Comparison of ENCODE assay signal across 20 mouse cellular contexts in genomic region chr8:103370394-103370793, GRCm38 (mm10).
DNase-seq lines count a peak whose midpoint lies in the region; ATAC-seq and TF ChIP-seq lines count a peak whose summit lies in the region.
"Had no signal": no experiment of that assay in that cellular context is flagged by ENCODE, and none has a peak within 500 bp of the region (broad histone marks: within the 10 kb centered on the region; RNA-seq: fewer than 3 reads in every experiment).

No protein-coding gene starts in this region.

- H3K9me3 ChIP-seq in kidney, embryonic 15.5 days (replicated peaks) = no peaks in the 10 kb centered on the region
- H3K9me3 ChIP-seq: embryonic facial prominence, embryonic 15.5 days; forebrain, embryonic 10.5 days; heart, embryonic 12.5 days; hindbrain, embryonic 10.5 days; hindbrain, embryonic 15.5 days had no signal

- H3K27ac ChIP-seq in kidney, embryonic 15.5 days = no peak overlapping the region
- H3K27ac ChIP-seq: embryonic facial prominence, embryonic 15.5 days; forebrain, embryonic 10.5 days; gastrocnemius, adult 2 months; hindbrain, embryonic 10.5 days; hindbrain, embryonic 15.5 days had no signal

- no peak for TF ChIP-seq CTCF in lung, adult 2 months (IDR thresholded peaks at IDR 0.05; ENCODE audit: insufficient read depth, low read length)

- no peak overlapping the region for H3K4me2 ChIP-seq in kidney, embryonic 15.5 days
- H3K4me2 ChIP-seq: embryonic facial prominence, embryonic 15.5 days; heart, embryonic 12.5 days; hindbrain, embryonic 15.5 days had no signal

- H3K4me1 ChIP-seq in kidney, embryonic 15.5 days = peaks cover 3% of the 10 kb centered on the region; the same call in 1 of the 2 replicates
- H3K4me1 ChIP-seq in lung, adult 2 months (ENCODE audit: control insufficient read depth, insufficient read depth, low read length) = no peaks in the 10 kb centered on the region
- H3K4me1 ChIP-seq: hindbrain, embryonic 15.5 days had no signal

- no peaks in the 10 kb centered on the region for H3K27me3 ChIP-seq in kidney, embryonic 15.5 days
- H3K27me3 ChIP-seq: embryonic facial prominence, embryonic 15.5 days; heart, embryonic 12.5 days; hindbrain, embryonic 15.5 days; Patski had no signal

- no peaks in the 10 kb centered on the region for H3K36me3 ChIP-seq in kidney, embryonic 15.5 days
- H3K36me3 ChIP-seq: embryonic facial prominence, embryonic 15.5 days; forebrain, embryonic 10.5 days; heart, embryonic 12.5 days; hindbrain, embryonic 10.5 days; hindbrain, embryonic 15.5 days had no signal

- WGBS in kidney, embryonic 15.5 days = 24% methylated on average over 2 of the region's 2 CpGs
- 33% methylated on average over 2 of the region's 2 CpGs for WGBS in lung, adult 2 months

- no peak overlapping the region for H3K9ac ChIP-seq in kidney, embryonic 15.5 days
- H3K9ac ChIP-seq: embryonic facial prominence, embryonic 15.5 days; heart, embryonic 12.5 days; hindbrain, embryonic 15.5 days had no signal

- TF ChIP-seq POLR2A in lung, adult 2 months (IDR thresholded peaks at IDR 0.05; ENCODE audit: borderline replicate concordance, extremely low read depth, low read depth, low read length) = no peak

- ATAC-seq in kidney, embryonic 15.5 days (replicated peaks; ENCODE audit: low FRiP score) = peak; percentile 18; the same call in 1 of the 2 replicates
- ATAC-seq: activated CD4-positive, CD25-positive, alpha-beta regulatory T cell, adult 4 months; forebrain, embryonic 14.5 days; Patski had no signal

- H3K4me3 ChIP-seq in kidney, embryonic 15.5 days (replicated peaks) = no peak overlapping the region
- no peak overlapping the region for H3K4me3 ChIP-seq in lung, adult 2 months (replicated peaks; ENCODE audit: extremely low read depth, low read depth, low read length)
- H3K4me3 ChIP-seq: embryonic facial prominence, embryonic 15.5 days; erythroblast, embryonic 14.5 days; forebrain, embryonic 10.5 days; gastrocnemius, adult 2 months; heart, embryonic 12.5 days; hindbrain, embryonic 10.5 days; hindbrain, embryonic 15.5 days had no signal

- peak; percentile 9 for DNase-seq in cerebellum, postnatal 14 days
- DNase-seq in cerebellum, adult 9-11 months = no peak
- no peak for DNase-seq in kidney, postnatal 25 days
- DNase-seq in Muller cell, postnatal 12 days (ENCODE audit: inconsistent ontology term) = peak; percentile 16
- peak; percentile 34 for DNase-seq in retina, postnatal 1 day
- DNase-seq in lung, adult 2 months = no peak
- DNase-seq: adrenal gland, postnatal 14 days; cerebellum, adult 11-12 months; gastrocnemius, adult 2 months; gastrocnemius, postnatal 25 days had no signal

Comparison
In these comparisons a context has a peak if more than half of its experiments do, and no peak if none do; other contexts are left out.
1. DNase-seq: peak in cerebellum, postnatal 14 days (2 of 2), Muller cell, postnatal 12 days (single experiment) and retina, postnatal 1 day (single experiment); none in cerebellum, adult 9-11 months (single experiment), kidney, postnatal 25 days (0 of 2) and lung, adult 2 months (single experiment).